Mouse (Mus musculus) midbrain, postnatal 0 days (tissue): ENCODE measurements around the gene Mcu. TPM values are rescaled to one million over a fixed set of nuclear protein-coding genes. Genes with fewer than 3 reads are reported as not detected.

Source experiments
- ATAC-seq: fragments of 200-750 bp; cut with Nextera tagmentation; 2 replicates; pipeline ENCODE4 v1.8.0; 2017; ENCODE audit warnings: moderate number of reproducible peaks, mild to moderate bottlenecking, moderate TSS enrichment, moderate library complexity; ENCODE audit not compliant: low FRiP score
- DNase-seq: peaks from one replicate; pipeline ENCODE4 v3.0.0-alpha.2; 2015; ENCODE audit warnings: low spot score
- H3K27ac ChIP-seq: fragments of 300-500 bp; sonication (generic); 2 replicates; pipeline ENCODE4 v1.5.1; 2014; ENCODE audit warnings: low read depth, mild to moderate bottlenecking, low read length, mixed read lengths
- H3K27me3 ChIP-seq: fragments of 300-500 bp; sonication (generic); 2 replicates; pipeline ENCODE4 v1.6.1; 2014; ENCODE audit warnings: low read length, control low read depth, mixed read lengths; ENCODE audit not compliant: insufficient read depth
- H3K36me3 ChIP-seq: fragments of 300-500 bp; sonication (generic); 2 replicates; pipeline ENCODE4 v1.6.1; 2014; ENCODE audit warnings: low read length, control low read depth, mixed read lengths; ENCODE audit not compliant: insufficient read depth
- H3K4me1 ChIP-seq: fragments of 300-500 bp; sonication (generic); 2 replicates; pipeline ENCODE4 v1.6.1; 2014; ENCODE audit warnings: mild to moderate bottlenecking, control low read depth, antibody characterized with exemption, low read length, mixed read lengths; ENCODE audit not compliant: insufficient read depth
- H3K4me2 ChIP-seq: fragments of 300-500 bp; sonication (generic); 2 replicates; pipeline ENCODE4 v1.6.1; 2014; ENCODE audit warnings: low read depth, mild to moderate bottlenecking, low read length, mixed read lengths; ENCODE audit not compliant: poor library complexity, severe bottlenecking
- H3K4me3 ChIP-seq: fragments of 300-500 bp; sonication (generic); 2 replicates; pipeline ENCODE4 v1.5.1; 2014; ENCODE audit warnings: low read depth, mild to moderate bottlenecking, low read length, moderate library complexity
- H3K9ac ChIP-seq: fragments of 300-500 bp; sonication (generic); replicated peaks from 2 replicates; pipeline ENCODE4 v1.6.1; 2014; ENCODE audit warnings: mild to moderate bottlenecking, low read length, moderate library complexity, mixed read lengths; ENCODE audit not compliant: poor library complexity, severe bottlenecking
- H3K9me3 ChIP-seq: fragments of 300-500 bp; sonication (generic); 2 replicates; pipeline ENCODE4 v1.6.1; 2016; ENCODE audit warnings: low read length, control low read depth
- CTCF ChIP-seq: IDR thresholded peaks from 2 replicates; pipeline ENCODE4 v1.5.1; 2016; ENCODE audit warnings: antibody characterized with exemption, mild to moderate bottlenecking
- WGBS: fragments of 180-500 bp; shearing (Covaris S2); extraction: QIAGEN DNeasy Blood & Tissue Kit; methylation state at CpG from one replicate; pipeline ENCODE4 v1.1.7; 2014; 5-methylcytosine and 5-hydroxymethylcytosine counted together
- polyA plus RNA-seq: library from polyadenylated mRNA; unstranded; fragments of >200 nt; fragmentation: Nextera tagmentation; extraction: Ambion mirVana; gene quantifications from 2 replicates; pipeline ENCODE4 v1.2.1, GENCODE M21; 2015
- total RNA-seq: library from RNA; depleted of rRNA; stranded (reverse); fragments of >200 nt; gene quantifications from 2 replicates; pipeline ENCODE4 v1.2.3, GENCODE M21; 2014

Mcu gene
- total and polyA plus RNA-seq, 2 experiments from 2014 or later = 39.4 to 46.1 TPM

GRCm38 (mm10) chr10:59552456-59552855, 64.0 kb downstream of the Mcu start:
- TF ChIP-seq CTCF = no peak
- H3K9me3 ChIP-seq = no peaks in the 10 kb centered on the region
- H3K27ac ChIP-seq = peak overlapping the region; percentile 19; the same call in 1 of the 2 replicates
- DNase-seq (no peak), ATAC-seq (no peak)
- H3K27me3 ChIP-seq = no peaks in the 10 kb centered on the region
- WGBS = 34% methylated on average over 1 of the region's 1 CpGs
- no peak overlapping the region for H3K4me3 ChIP-seq
- H3K36me3 ChIP-seq = no peaks in the 10 kb centered on the region
- no peak overlapping the region for H3K9ac ChIP-seq
- 0 out of 2 replicates have a peak, but pooled peaks cover 4% of the 10 kb centered on the region for H3K4me1 ChIP-seq
- H3K4me2 ChIP-seq = no peak overlapping the region

DNA sequence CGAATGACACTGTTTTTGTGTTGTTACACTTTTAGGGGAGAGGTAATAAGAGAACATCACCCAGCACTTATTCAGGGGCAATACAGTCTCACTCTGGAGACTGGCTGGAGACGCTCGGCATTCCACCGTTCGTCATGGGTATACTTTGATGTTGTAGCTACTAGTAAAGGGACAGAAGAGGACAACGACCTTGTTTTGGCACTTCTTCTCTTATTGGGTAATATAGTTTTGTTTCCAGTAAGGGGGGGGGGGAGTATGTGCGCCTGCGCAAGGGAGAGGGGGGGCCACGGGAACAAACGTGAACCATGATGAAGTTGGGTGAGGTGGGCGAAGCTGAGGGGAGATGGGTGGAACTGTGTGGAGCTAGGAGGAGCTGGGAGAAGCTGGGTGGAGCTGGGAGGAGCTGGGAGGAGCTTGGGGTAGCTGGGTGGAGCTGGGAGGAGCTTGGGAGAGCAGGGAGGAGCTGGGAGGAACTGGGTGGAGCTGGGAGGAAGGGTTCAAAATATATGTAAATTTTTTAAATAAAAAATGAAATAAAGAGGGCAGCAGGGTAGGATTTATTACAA, 67.6 kb downstream of the Mcu start:
- 0 out of 2 replicates have a peak, but pooled peaks cover 4% of the 10 kb centered on the region for H3K4me1 ChIP-seq
- H3K27ac ChIP-seq = no peak overlapping the region
- WGBS = 69% methylated on average over 9 of the region's 11 CpGs
- H3K36me3 ChIP-seq = no peaks in the 10 kb centered on the region
- no peak overlapping the region for H3K4me3 ChIP-seq
- no peaks in the 10 kb centered on the region for H3K27me3 ChIP-seq
- H3K4me2 ChIP-seq = no peak overlapping the region
- peaks cover 8% of the 10 kb centered on the region; the same call in 1 of the 2 replicates for H3K9me3 ChIP-seq
- ATAC-seq (no peak), DNase-seq (no peak)
- H3K9ac ChIP-seq = no peak overlapping the region
- TF ChIP-seq CTCF = no peak

GRCm38 (mm10) chr10:59548211-59548610, 68.3 kb downstream of the Mcu start:
- H3K27ac ChIP-seq = no peak overlapping the region
- no peak overlapping the region for H3K4me3 ChIP-seq
- H3K4me1 ChIP-seq = 0 out of 2 replicates have a peak, but pooled peaks cover 4% of the 10 kb centered on the region
- peaks cover 8% of the 10 kb centered on the region; the same call in 1 of the 2 replicates for H3K9me3 ChIP-seq
- no peak overlapping the region for H3K9ac ChIP-seq
- no peak for DNase-seq
- H3K36me3 ChIP-seq = no peaks in the 10 kb centered on the region
- no peak overlapping the region for H3K4me2 ChIP-seq
- TF ChIP-seq CTCF = no peak
- 44% methylated on average over 6 of the region's 6 CpGs for WGBS
- H3K27me3 ChIP-seq = no peaks in the 10 kb centered on the region
- no peak for ATAC-seq

- no peak overlapping the region for H3K4me2 ChIP-seq
- H3K27ac ChIP-seq = no peak overlapping the region
- no peaks in the 10 kb centered on the region for H3K36me3 ChIP-seq
- H3K4me1 ChIP-seq = 0 out of 2 replicates have a peak, but pooled peaks cover 2% of the 10 kb centered on the region
- TF ChIP-seq CTCF = no peak
- ATAC-seq (no peak), DNase-seq (no peak)
- no peak overlapping the region for H3K9ac ChIP-seq
- WGBS = 14% methylated on average over 7 of the region's 7 CpGs
- no peaks in the 10 kb centered on the region for H3K27me3 ChIP-seq
- peaks cover 8% of the 10 kb centered on the region; the same call in 1 of the 2 replicates for H3K9me3 ChIP-seq
- no peak overlapping the region for H3K4me3 ChIP-seq
Observed at GRCm38 (mm10) chr10:59547426-59547825, 69.1 kb downstream of the Mcu start.

DNA sequence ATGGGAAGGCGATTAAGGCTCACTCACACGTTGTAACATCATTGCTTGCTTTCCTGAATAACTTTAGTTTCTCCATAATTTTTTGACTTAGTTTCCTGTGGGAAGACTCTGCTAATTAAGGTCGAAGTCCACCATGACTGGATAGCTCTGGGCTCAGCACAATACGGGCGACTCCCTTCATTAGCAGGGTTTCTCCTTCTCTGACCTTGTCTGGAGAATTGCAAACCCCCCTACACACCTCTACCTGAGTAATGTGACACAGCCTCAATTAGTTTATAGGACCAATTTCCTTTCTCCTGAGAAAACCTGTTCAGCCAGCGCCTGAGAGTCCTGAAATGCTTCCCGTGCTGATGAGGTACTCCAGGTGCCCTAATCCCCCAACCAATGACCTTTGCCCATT, 71.3 kb downstream of the Mcu start:
- H3K36me3 ChIP-seq = no peaks in the 10 kb centered on the region
- no peaks in the 10 kb centered on the region for H3K27me3 ChIP-seq
- H3K4me3 ChIP-seq = no peak overlapping the region
- H3K9ac ChIP-seq = no peak overlapping the region
- H3K4me1 ChIP-seq = no peaks in the 10 kb centered on the region
- TF ChIP-seq CTCF = no peak
- WGBS = 96% methylated on average over 7 of the region's 7 CpGs
- ATAC-seq (no peak), DNase-seq (no peak)
- peaks cover 8% of the 10 kb centered on the region; the same call in 1 of the 2 replicates for H3K9me3 ChIP-seq
- H3K27ac ChIP-seq = no peak overlapping the region
- no peak overlapping the region for H3K4me2 ChIP-seq

DNA sequence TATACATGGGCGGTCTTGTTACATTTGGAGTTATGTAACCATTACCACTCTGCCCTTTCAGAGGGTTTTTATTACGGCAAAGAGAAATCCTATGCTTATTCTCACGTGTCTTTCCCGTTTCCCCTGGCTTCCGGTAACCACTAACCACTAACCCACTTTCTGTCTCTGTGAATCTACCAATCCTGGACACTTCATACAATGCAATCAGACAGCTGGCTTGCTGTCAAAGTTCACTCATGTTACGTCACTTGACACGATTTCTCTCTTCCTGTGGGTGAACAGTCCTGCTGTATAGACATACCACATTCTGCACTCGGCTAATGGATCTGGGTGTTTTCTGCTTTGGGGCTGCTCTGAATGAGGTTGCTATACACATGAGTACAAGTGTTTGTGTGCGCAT, 73.1 kb downstream of the Mcu start:
- Histone ChIP-seq H3K36me3 (no peaks in the 10 kb centered on the region), H3K27me3 (no peaks in the 10 kb centered on the region), H3K4me3 (no peak overlapping the region), H3K9me3 (peaks cover 8% of the 10 kb centered on the region; the same call in 1 of the 2 replicates), H3K9ac (no peak overlapping the region), H3K4me2 (no peak overlapping the region), H3K4me1 (peaks cover 13% of the 10 kb centered on the region; the same call in 1 of the 2 replicates), H3K27ac (no peak overlapping the region)
- no peak for TF ChIP-seq CTCF
- ATAC-seq (no peak), DNase-seq (no peak)
- 94% methylated on average over 9 of the region's 9 CpGs for WGBS
